Mouse (Mus musculus) neutrophil, adult 5-6 weeks (primary cell): ENCODE data around the gene Ccdc6. TPM values are rescaled to one million over a fixed set of nuclear protein-coding genes. Genes with fewer than 3 reads are reported as not detected.
"Not testable (repeated sequence)": the region's sequence is repeated elsewhere in the genome, so short reads cannot be mapped to it uniquely, and the experiment has no call there.

ENCODE experiments used
- ATAC-seq: fragments of 151-379, 151-347 bp; 2 replicates; pipeline ENCODE4 v1.8.0; 2017; ENCODE audit warnings: mild to moderate bottlenecking, moderate TSS enrichment; ENCODE audit not compliant: insufficient number of reproducible peaks, poor library complexity, low FRiP score, severe bottlenecking; ENCODE audit errors: extremely low read depth
- total RNA-seq: library from RNA; stranded (forward); fragments of 200-1000 nt; gene quantifications from 2 replicates; pipeline ENCODE4 v1.2.3, GENCODE M21; 2017

Gene Ccdc6
- total RNA-seq, 1 experiment from 2014 or later = 24.4 TPM

- peak; percentile 18; the same call in 1 of the 2 replicates for ATAC-seq
Measured at GRCm38 (mm10) chr10:70195279-70195678, 98.4 kb downstream of the Ccdc6 start.

- no peak for ATAC-seq
Measured at GRCm38 (mm10) chr10:70195786-70196185, 98.9 kb downstream of the Ccdc6 start.

GRCm38 (mm10) chr10:70196666-70197065 lies 99.7 kb downstream of the Ccdc6 start:
- ATAC-seq = no peak

- no peak for ATAC-seq
Measured at GRCm38 (mm10) chr10:70197601-70198000, 100.7 kb downstream of the Ccdc6 start.

- ATAC-seq = no peak
Measured at GRCm38 (mm10) chr10:70198012-70198411, 101.1 kb downstream of the Ccdc6 start.

- ATAC-seq = no peak
Measured at GRCm38 (mm10) chr10:70198951-70199463, 102.1 kb downstream of the Ccdc6 start.

GRCm38 (mm10) chr10:70199466-70200210 lies 102.7 kb downstream of the Ccdc6 start:
- no peak; the same call in 1 of the 2 replicates for ATAC-seq

- ATAC-seq = no peak
Measured at GRCm38 (mm10) chr10:70200889-70201500, 104.1 kb downstream of the Ccdc6 start.

GRCm38 (mm10) chr10:70204505-70205399 lies 107.8 kb downstream of the Ccdc6 start, which contains the start of gene Mrln:
Gene Mrln (plus strand): TSS chr10:70204664.
- no peak for ATAC-seq

- ATAC-seq = no peak
Measured at GRCm38 (mm10) chr10:70211281-70211680, 114.4 kb downstream of the Ccdc6 start.

- ATAC-seq = no peak
Measured at GRCm38 (mm10) chr10:70220971-70221370, 124.0 kb downstream of the Ccdc6 start.

GRCm38 (mm10) chr10:70222231-70222630 lies 125.3 kb downstream of the Ccdc6 start:
- not testable (repeated sequence) for ATAC-seq

GRCm38 (mm10) chr10:70224571-70224970 lies 127.7 kb downstream of the Ccdc6 start:
- no peak for ATAC-seq

GRCm38 (mm10) chr10:70225760-70226159 lies 128.8 kb downstream of the Ccdc6 start:
- ATAC-seq = no peak

- no peak for ATAC-seq
Measured at GRCm38 (mm10) chr10:70226608-70227007, 129.7 kb downstream of the Ccdc6 start.

GRCm38 (mm10) chr10:70230352-70230751 lies 133.4 kb downstream of the Ccdc6 start:
- no peak for ATAC-seq

- no peak for ATAC-seq
Measured at GRCm38 (mm10) chr10:70237936-70238335, 141.0 kb downstream of the Ccdc6 start.
